Mouse (Mus musculus): ENCODE measurements around the gene Pttg1ip.

DNA sequence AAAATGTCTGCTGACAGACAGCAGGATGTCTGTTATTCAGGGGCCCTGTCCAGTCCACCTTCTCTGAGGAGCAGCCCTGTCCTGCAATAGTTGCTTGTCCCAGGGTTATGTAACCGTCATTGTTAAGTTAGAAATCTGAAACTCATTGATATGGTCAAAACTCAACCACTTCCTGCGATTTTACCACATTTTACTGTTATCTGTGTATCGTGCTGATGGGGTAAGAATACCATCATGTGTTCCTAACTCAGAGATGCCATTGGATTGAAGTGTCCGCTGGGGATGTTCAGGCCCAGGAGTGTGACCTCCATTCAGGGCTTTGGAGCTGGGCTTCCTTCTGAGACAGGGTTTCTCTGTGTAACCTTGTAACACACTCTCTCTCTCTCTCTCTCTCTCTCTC is 26.6 kb upstream of the Pttg1ip start:
- no peak for TF ChIP-seq CTCF (IDR thresholded peaks at IDR 0.05; ENCODE audit: borderline replicate concordance, extremely low read depth, insufficient read depth, insufficient read length)
- no peak for TF ChIP-seq POLR2A (IDR thresholded peaks at IDR 0.05; ENCODE audit: borderline replicate concordance, extremely low read depth, insufficient read depth, insufficient read length, poor library complexity, severe bottlenecking)
